Mouse (Mus musculus): ENCODE results near the gene Pheta1. TPM values are rescaled to one million over a fixed set of nuclear protein-coding genes. Genes with fewer than 3 reads are reported as not detected.

Pheta1 gene
- polyA plus RNA-seq, 1 experiment from 2014 or later: 59.3 TPM

GRCm38 (mm10) chr5:121876901-121877300 lies 28.1 kb downstream of the Pheta1 start:
- WGBS: 83% methylated on average over 12 of the region's 12 CpGs
- H3K27me3 ChIP-seq: no peaks in the 10 kb centered on the region
- no peak for ATAC-seq (replicated peaks)

GRCm38 (mm10) chr5:121878703-121879102 lies 29.9 kb downstream of the Pheta1 start:
- ATAC-seq (replicated peaks): no peak
- Histone ChIP-seq H3K4me2 (replicated peaks) (no peak overlapping the region), H3K4me3 (no peak overlapping the region), H3K9me3 (no peaks in the 10 kb centered on the region), H3K4me1 (peaks cover 13% of the 10 kb centered on the region; the same call in 1 of the 2 replicates), H3K36me3 (peaks cover 10% of the 10 kb centered on the region; the same call in 1 of the 2 replicates), H3K27me3 (no peaks in the 10 kb centered on the region), H3K9ac (replicated peaks) (no peak overlapping the region), H3K27ac (replicated peaks) (no peak overlapping the region)
- WGBS: 68% methylated on average over 17 of the region's 17 CpGs

More at GRCm38 (mm10) chr5:121876901-121877300, 28.1 kb downstream of the Pheta1 start:
- no peak overlapping the region for H3K27ac ChIP-seq (replicated peaks)
- no peak overlapping the region for H3K4me2 ChIP-seq (replicated peaks)
- H3K4me1 ChIP-seq: peaks cover 13% of the 10 kb centered on the region; the same call in 1 of the 2 replicates
- H3K4me3 ChIP-seq: no peak overlapping the region
- no peak overlapping the region for H3K9ac ChIP-seq (replicated peaks)
- H3K36me3 ChIP-seq: peaks cover 13% of the 10 kb centered on the region; the same call in 1 of the 2 replicates
- H3K9me3 ChIP-seq: no peaks in the 10 kb centered on the region

- H3K9ac ChIP-seq (replicated peaks): no peak overlapping the region
- peaks cover 10% of the 10 kb centered on the region; the same call in 1 of the 2 replicates for H3K36me3 ChIP-seq
- no peak overlapping the region for H3K4me3 ChIP-seq
- 70% methylated on average over 6 of the region's 6 CpGs for WGBS
- H3K27me3 ChIP-seq: no peaks in the 10 kb centered on the region
- H3K4me1 ChIP-seq: peaks cover 13% of the 10 kb centered on the region; the same call in 1 of the 2 replicates
- no peak overlapping the region for H3K4me2 ChIP-seq (replicated peaks)
- ATAC-seq (replicated peaks): no peak
- no peak overlapping the region for H3K27ac ChIP-seq (replicated peaks)
- no peaks in the 10 kb centered on the region for H3K9me3 ChIP-seq
Measured at GRCm38 (mm10) chr5:121879211-121879610, 30.4 kb downstream of the Pheta1 start.

- whole genome bisulfite sequencing: 83% methylated on average over 8 of the region's 8 CpGs
- no peaks in the 10 kb centered on the region for H3K27me3 ChIP-seq
- no peaks in the 10 kb centered on the region for H3K36me3 ChIP-seq
- no peak overlapping the region for H3K9ac ChIP-seq (replicated peaks)
- no peak overlapping the region for H3K4me3 ChIP-seq
- no peak overlapping the region for H3K4me2 ChIP-seq (replicated peaks)
- H3K27ac ChIP-seq (replicated peaks): no peak overlapping the region
- H3K4me1 ChIP-seq: peaks cover 7% of the 10 kb centered on the region; the same call in 1 of the 2 replicates
- no peaks in the 10 kb centered on the region for H3K9me3 ChIP-seq
- no peak for ATAC-seq (replicated peaks)
Measured at GRCm38 (mm10) chr5:121883356-121883755, 34.6 kb downstream of the Pheta1 start.

GRCm38 (mm10) chr5:121889375-121889774 lies 40.6 kb downstream of the Pheta1 start:
- Histone ChIP-seq H3K4me1 (peaks cover 37% of the 10 kb centered on the region), H3K4me2 (replicated peaks) (no peak overlapping the region), H3K9ac (replicated peaks) (no peak overlapping the region), H3K27ac (replicated peaks) (peak overlapping the region; percentile 88), H3K36me3 (no peaks in the 10 kb centered on the region), H3K27me3 (no peaks in the 10 kb centered on the region), H3K9me3 (no peaks in the 10 kb centered on the region), H3K4me3 (no peak overlapping the region)
- WGBS: 8% methylated on average over 13 of the region's 13 CpGs
- ATAC-seq (replicated peaks): peak; percentile 72

- Histone ChIP-seq H3K9me3 (no peaks in the 10 kb centered on the region), H3K4me1 (peaks cover 42% of the 10 kb centered on the region), H3K27me3 (no peaks in the 10 kb centered on the region), H3K4me3 (no peak overlapping the region), H3K27ac (replicated peaks) (peak overlapping the region; percentile 88), H3K9ac (replicated peaks) (no peak overlapping the region), H3K4me2 (replicated peaks) (no peak overlapping the region; the same call in 1 of the 2 replicates), H3K36me3 (no peaks in the 10 kb centered on the region)
- 21% methylated on average over 9 of the region's 9 CpGs for WGBS
- ATAC-seq (replicated peaks): no peak
Measured at GRCm38 (mm10) chr5:121889819-121890362, 41.1 kb downstream of the Pheta1 start.

- H3K27ac ChIP-seq (replicated peaks): 0 out of 2 replicates have a peak overlapping the region, but pooled peaks have one; percentile 88
- no peak overlapping the region for H3K9ac ChIP-seq (replicated peaks)
- H3K4me1 ChIP-seq: peaks cover 52% of the 10 kb centered on the region
- H3K9me3 ChIP-seq: no peaks in the 10 kb centered on the region
- H3K36me3 ChIP-seq: no peaks in the 10 kb centered on the region
- ATAC-seq (replicated peaks): no peak
- H3K27me3 ChIP-seq: no peaks in the 10 kb centered on the region
- no peak overlapping the region for H3K4me3 ChIP-seq
- 92% methylated on average over 7 of the region's 7 CpGs for WGBS
- H3K4me2 ChIP-seq (replicated peaks): no peak overlapping the region
Measured at GRCm38 (mm10) chr5:121890925-121891324, 42.1 kb downstream of the Pheta1 start.

GRCm38 (mm10) chr5:121892281-121892680 lies 43.5 kb downstream of the Pheta1 start:
- Histone ChIP-seq H3K27me3 (no peaks in the 10 kb centered on the region), H3K36me3 (no peaks in the 10 kb centered on the region), H3K4me1 (peaks cover 60% of the 10 kb centered on the region), H3K4me3 (no peak overlapping the region), H3K9ac (replicated peaks) (no peak overlapping the region; the same call in 1 of the 2 replicates), H3K4me2 (replicated peaks) (no peak overlapping the region), H3K27ac (replicated peaks) (peak overlapping the region; percentile 68), H3K9me3 (no peaks in the 10 kb centered on the region)
- WGBS: 74% methylated on average over 14 of the region's 14 CpGs
- no peak for ATAC-seq (replicated peaks)

- ATAC-seq (replicated peaks): no peak
- Histone ChIP-seq H3K9ac (replicated peaks) (no peak overlapping the region), H3K27me3 (no peaks in the 10 kb centered on the region), H3K27ac (replicated peaks) (peak overlapping the region; percentile 40; the same call in 1 of the 2 replicates), H3K4me3 (no peak overlapping the region), H3K36me3 (no peaks in the 10 kb centered on the region), H3K4me2 (replicated peaks) (no peak overlapping the region), H3K9me3 (no peaks in the 10 kb centered on the region), H3K4me1 (peaks cover 60% of the 10 kb centered on the region)
- WGBS: 42% methylated on average over 3 of the region's 3 CpGs
Measured at GRCm38 (mm10) chr5:121893581-121893980, 44.8 kb downstream of the Pheta1 start.

- ATAC-seq (replicated peaks): no peak
- H3K9me3 ChIP-seq: no peaks in the 10 kb centered on the region
- H3K36me3 ChIP-seq: no peaks in the 10 kb centered on the region
- 0 out of 2 replicates have a peak overlapping the region, but pooled peaks have one; percentile 1 for H3K9ac ChIP-seq (replicated peaks)
- 42% methylated on average over 10 of the region's 10 CpGs for WGBS
- H3K4me1 ChIP-seq: peaks cover 50% of the 10 kb centered on the region
- H3K4me3 ChIP-seq: peak overlapping the region; percentile 19
- no peaks in the 10 kb centered on the region for H3K27me3 ChIP-seq
- H3K4me2 ChIP-seq (replicated peaks): peak overlapping the region; percentile 35
- H3K27ac ChIP-seq (replicated peaks): peak overlapping the region; percentile 85
Measured at GRCm38 (mm10) chr5:121894647-121895046, 45.9 kb downstream of the Pheta1 start.

- Histone ChIP-seq H3K9me3 (no peaks in the 10 kb centered on the region), H3K4me1 (peaks cover 44% of the 10 kb centered on the region), H3K4me2 (replicated peaks) (peak overlapping the region; percentile 35), H3K36me3 (no peaks in the 10 kb centered on the region), H3K27me3 (no peaks in the 10 kb centered on the region), H3K9ac (replicated peaks) (0 out of 2 replicates have a peak overlapping the region, but pooled peaks have one; percentile 1), H3K27ac (replicated peaks) (peak overlapping the region; percentile 85), H3K4me3 (peak overlapping the region; percentile 19)
- WGBS: 16% methylated on average over 24 of the region's 24 CpGs
- ATAC-seq (replicated peaks): peak; percentile 57; the same call in 1 of the 2 replicates
Measured at GRCm38 (mm10) chr5:121895117-121895756, 46.5 kb downstream of the Pheta1 start.
